Mouse (Mus musculus) megakaryocyte, embryonic 14.5 days (primary cell): ENCODE measurements at regions not wholly inside any gene's neighbourhood (a gene's known extent, or its start where the extent isn't known, plus 50 kb on each side); places are given as distances from the start of the nearest gene placed in this dataset.

Experiments used
- FLI1 ChIP-seq: IDR thresholded peaks from 2 replicates; pipeline ENCODE4 v1.6.1; 2012; ENCODE audit warnings: low read length, inconsistent platforms, mixed read lengths
- GATA1 ChIP-seq: IDR thresholded peaks from 3 replicates; pipeline ENCODE4 v1.6.1; 2012; ENCODE audit warnings: mixed read lengths, low read length, inconsistent platforms, borderline replicate concordance

GRCm38 (mm10) chr15:28105956-28106355 lies 80.3 kb upstream of the Trio start:
- no peak for TF ChIP-seq GATA1
- no peak for TF ChIP-seq FLI1
